Mouse (Mus musculus) kidney, adult 10 weeks (tissue): ENCODE results near the gene Mtg1. TPM values are rescaled to one million over a fixed set of nuclear protein-coding genes. Genes with fewer than 3 reads are reported as not detected.

Source experiments
- polyA plus RNA-seq: library from polyadenylated mRNA; stranded (reverse); fragments of 350-450 nt; fragmentation: Illumina TruSeq; extraction: RNeasy Lipid Tissue Mini Kit (QIAGEN cat#74804); gene quantifications from one replicate; pipeline ENCODE4 v1.2.3, GENCODE M21; 2014; ENCODE audit warnings: low read depth, low replicate concordance

The Mtg1 gene
- polyA plus RNA-seq = 7.6 TPM

DNA sequence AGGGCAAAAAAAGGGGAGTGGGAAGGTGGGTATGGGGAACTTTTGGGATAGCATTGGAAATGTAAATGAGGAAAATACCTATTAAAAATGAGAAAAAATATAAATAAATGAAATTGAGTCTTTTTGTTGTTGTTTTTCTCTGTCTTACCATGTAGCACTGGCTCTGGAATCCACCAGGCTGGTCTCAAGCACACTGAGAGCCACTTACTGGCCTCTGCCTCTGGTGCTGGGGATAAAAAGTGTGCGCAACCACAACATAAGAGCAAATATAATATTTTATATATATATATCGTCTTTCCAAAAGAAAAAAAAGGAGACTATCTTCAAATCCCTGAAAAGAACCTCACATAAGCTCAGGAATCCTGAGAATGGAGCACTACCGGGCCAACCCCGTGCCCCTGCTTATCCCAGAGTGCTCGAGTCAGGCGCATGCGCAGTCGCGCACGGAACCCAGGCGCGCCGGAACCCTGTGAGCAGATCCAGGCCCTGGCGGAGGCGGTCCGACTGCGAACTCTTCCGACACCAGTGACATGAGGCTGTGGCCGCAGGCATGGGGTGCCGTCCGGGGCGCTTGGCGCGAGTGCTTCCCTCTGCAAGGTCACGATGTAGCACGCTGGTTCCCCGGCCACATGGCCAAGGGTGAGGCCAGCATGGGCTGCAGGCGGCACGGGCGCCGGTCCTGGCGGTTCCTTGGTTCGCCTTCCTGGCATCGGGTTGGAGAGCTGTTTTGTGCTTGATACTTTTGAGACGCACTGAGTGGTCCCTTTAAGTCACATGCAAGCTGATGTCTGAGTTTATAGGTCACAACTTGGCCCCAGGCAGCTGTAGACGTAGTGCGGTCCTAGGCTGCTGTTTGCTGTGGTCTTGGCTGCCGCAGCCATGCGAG is at the start of gene Mtg1:
Gene Mtg1, plus strand, starts transcription at position 430 of the 886 bp plus-strand sequence.

DNA sequence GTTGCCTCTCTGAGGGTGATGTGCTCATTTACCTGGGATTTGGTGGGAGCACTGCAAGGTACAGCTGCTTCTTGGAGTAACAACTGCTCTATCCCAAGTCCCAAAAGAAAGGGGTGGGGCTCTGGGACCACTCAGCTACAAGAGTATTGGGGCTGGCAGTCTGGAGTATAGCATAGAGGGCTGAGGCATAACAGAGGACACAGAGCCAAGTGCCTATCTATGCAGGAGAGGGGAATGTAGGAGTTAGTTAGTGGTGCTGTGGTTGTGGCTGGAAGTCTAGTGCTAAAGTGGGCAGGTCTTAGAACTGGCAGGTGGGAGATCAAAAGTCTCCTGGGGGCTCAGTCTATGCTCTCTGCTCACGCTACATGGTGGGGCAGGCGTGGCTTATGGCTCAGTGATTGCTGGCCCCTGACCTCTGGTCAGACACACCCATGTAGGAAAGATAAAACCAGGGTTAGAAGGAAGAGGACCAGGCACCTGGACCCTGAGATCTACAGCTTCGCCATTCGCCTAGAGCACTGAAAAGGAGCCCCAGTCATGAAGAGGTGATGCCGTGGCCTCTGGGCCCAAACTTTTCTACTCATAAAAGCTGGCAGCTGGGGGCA is 44.3 kb upstream of the Mtg1 start, which contains the start of gene Prap1:
Gene Prap1, plus strand, starts transcription at position 472 of the 605 bp plus-strand sequence.

DNA sequence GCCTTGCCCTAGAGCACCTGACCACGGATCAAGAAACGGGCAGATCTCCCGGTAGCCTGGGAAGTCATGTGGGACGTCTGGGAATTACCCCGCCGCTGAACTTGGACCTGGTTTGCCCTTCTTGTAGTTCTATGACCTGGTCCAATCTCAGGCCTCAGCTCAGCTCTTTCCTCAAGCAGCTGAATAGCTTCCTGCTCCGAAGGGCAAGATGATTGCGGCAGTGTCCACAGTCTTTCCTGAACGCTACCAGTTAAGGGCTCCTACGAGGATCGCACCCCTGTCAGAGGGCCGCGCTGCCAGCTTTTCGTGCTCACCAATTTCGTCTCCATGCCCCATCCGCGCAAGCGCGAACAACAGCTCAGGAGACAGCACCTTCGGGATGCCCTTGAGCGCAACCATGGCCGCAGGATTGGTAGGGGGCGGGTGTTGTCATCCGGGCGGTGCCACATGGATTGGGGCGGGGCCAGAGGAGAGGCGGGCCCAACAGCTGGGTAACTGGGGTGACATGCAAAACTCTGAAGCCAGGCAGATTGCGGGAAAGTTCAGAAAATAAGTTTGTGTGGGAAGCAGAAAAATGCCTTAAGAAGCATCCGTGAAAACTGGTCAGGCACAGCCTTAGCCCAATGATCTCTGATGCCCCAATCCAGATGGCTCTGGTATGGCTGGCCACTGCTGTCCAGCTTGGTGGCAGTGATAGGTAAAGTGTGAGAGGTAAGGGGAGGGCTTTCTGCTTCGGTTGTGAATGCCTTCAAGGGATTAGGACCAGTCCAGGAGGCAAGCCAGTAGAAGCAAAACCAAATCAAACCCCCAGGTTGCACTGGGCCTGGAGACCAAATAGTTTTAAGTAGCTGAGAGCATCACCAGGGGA is 35.1 kb upstream of the Mtg1 start, which contains the start of gene Fuom:
Gene Fuom, minus strand, starts transcription at position 449 of the 868 bp plus-strand sequence.

GRCm38 (mm10) chr7:140115583-140116328 is 21.6 kb upstream of the Mtg1 start, which contains the start of gene Paox:
Gene Paox, plus strand, starts transcription at chr7:140115799.

DNA sequence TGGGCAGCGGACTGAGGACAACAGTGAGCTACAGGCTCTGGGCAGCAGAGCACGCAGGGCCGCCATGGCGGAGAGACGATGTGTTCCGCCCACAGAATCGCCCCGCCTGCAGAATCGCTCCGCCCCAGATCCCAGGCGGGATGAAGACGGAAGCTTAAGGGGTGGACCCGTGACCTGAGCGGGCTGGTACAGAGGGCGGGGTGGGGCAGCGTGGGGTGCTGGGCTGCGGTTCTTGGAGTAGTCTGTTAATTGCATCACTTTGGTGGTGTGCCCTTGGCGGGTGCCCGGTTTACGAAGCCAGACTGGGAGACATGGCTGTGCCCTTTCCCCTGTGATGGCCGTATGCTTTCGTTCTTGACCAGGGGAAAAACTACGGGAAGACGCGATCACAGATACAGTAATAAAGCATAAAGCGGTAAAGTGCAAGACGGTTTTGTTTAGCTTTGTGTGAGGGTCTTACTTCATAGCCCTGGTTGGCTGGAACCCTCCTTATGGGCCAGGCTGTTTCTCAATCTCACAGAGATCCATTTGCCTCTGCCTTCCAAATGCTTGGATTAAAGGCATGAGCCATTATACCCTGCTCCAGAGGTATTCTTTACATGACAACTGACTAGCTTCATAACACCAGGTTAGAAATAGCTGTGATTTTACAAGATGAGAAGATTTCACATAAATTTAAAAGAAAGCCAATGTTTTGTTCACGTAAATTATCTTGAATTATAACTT is 20.9 kb upstream of the Mtg1 start, which contains the start of gene Echs1:
Gene Echs1, minus strand, starts transcription at position 148 of the 726 bp plus-strand sequence.

DNA sequence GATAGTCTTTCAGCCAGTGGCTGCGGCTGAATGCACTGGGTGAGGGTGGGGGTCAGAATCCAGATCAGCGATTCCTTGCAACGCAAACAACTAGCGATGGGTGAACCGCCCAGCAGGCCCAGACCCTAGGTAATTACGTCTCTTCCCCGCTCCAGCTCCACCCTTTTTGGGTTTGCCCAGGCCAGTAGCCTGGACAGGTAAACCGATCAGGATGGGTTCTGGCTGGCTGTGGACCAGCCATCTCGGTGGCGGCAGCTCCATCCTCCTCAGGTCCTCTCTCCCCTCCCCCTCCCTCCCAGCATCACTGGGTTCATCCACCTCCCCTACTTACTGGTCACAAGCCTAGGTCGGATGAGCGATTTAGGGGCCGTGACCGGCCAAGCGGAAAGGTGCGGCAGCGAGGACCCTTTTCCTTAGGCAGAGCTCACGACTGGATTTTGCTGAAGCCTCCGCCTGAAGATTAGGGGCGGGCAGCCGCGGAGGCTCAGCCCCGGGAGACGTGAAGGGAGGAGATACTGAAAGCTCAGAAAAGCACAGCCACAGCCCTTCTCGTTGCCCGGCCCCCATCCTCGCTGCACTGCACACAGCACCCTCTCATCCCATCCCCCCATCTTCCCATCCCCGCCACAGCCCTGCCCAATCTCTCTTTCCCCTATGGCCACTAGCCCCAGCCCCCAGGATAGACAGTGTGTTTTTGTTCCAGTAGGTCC is 17.0 kb downstream of the Mtg1 start, which contains the start of gene Sprn:
Gene Sprn, minus strand, starts transcription at position 660 of the 710 bp plus-strand sequence.

DNA sequence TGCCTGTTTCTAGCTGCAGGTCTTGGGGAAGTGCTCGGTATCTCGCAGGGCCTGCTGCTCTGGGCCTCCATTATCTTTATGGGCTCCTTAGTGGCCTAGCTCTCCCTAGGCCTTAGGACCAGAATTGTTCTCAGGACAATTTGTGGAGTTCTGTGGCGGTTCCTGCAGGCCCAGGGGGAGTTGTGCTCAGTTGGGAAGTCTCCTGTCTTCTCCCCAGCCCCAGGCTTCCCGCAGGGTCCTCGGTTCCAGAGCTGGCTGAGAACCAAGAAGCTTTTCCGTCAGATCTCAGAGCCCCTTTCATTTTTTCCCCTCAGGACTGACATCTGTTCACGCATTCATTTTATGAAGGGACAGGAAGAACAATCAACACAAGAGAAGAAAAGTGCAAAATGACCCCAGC is 27.3 kb downstream of the Mtg1 start, which contains the start of gene Olfr522:
Gene Olfr522, minus strand, starts transcription at position 101 of the 400 bp plus-strand sequence.

GRCm38 (mm10) chr7:140172936-140173335 is 35.6 kb downstream of the Mtg1 start, which contains the start of gene Olfr523:
Gene Olfr523, plus strand, starts transcription at chr7:140173217.

Other genes with a start within 250 kb of the Mtg1 start
- gene Kndc1, start 242.9 kb upstream of the Mtg1 start, polyA plus RNA-seq = not detected
- not detected for gene Utf1, start 193.8 kb upstream of the Mtg1 start, polyA plus RNA-seq
- not detected for gene 6430531B16Rik, start 158.8 kb upstream of the Mtg1 start, polyA plus RNA-seq
- gene Adam8, start 145.0 kb upstream of the Mtg1 start, polyA plus RNA-seq = not detected
- 6.5 TPM for gene Zfp511, start 101.2 kb upstream of the Mtg1 start, polyA plus RNA-seq
- 11.9 TPM for gene Tubgcp2, start 100.9 kb upstream of the Mtg1 start, polyA plus RNA-seq
- not detected for gene Msx3, start 88.5 kb upstream of the Mtg1 start, polyA plus RNA-seq
- gene Caly, start 55.0 kb upstream of the Mtg1 start, polyA plus RNA-seq = not detected
- gene Prap1, start 44.2 kb upstream of the Mtg1 start, polyA plus RNA-seq = not detected
- gene Fuom, start 35.1 kb upstream of the Mtg1 start, polyA plus RNA-seq = 53.2 TPM
- gene Paox, start 21.8 kb upstream of the Mtg1 start, polyA plus RNA-seq = 2.5 TPM
- gene Echs1, start 21.1 kb upstream of the Mtg1 start, polyA plus RNA-seq = 157 TPM
- gene Sprn, start 17.3 kb downstream of the Mtg1 start, polyA plus RNA-seq = not detected
- not detected for gene Olfr522, start 27.2 kb downstream of the Mtg1 start, polyA plus RNA-seq
- not detected for gene Olfr523, start 35.7 kb downstream of the Mtg1 start, polyA plus RNA-seq
- gene Olfr524, start 68.4 kb downstream of the Mtg1 start, polyA plus RNA-seq = not detected
- gene Cd163l1, start 80.7 kb downstream of the Mtg1 start, polyA plus RNA-seq = not detected
- not detected for gene 5830411N06Rik, start 109.7 kb downstream of the Mtg1 start, polyA plus RNA-seq
- gene Olfr525, start 183.3 kb downstream of the Mtg1 start, polyA plus RNA-seq = not detected
- not detected for gene Olfr527, start 196.5 kb downstream of the Mtg1 start, polyA plus RNA-seq
- not detected for gene Olfr60, start 224.1 kb downstream of the Mtg1 start, polyA plus RNA-seq
- gene Olfr530, start 238.8 kb downstream of the Mtg1 start, polyA plus RNA-seq = not detected